Mouse (Mus musculus): ENCODE data around the gene Ildr1.

Gene Ildr1

DNA sequence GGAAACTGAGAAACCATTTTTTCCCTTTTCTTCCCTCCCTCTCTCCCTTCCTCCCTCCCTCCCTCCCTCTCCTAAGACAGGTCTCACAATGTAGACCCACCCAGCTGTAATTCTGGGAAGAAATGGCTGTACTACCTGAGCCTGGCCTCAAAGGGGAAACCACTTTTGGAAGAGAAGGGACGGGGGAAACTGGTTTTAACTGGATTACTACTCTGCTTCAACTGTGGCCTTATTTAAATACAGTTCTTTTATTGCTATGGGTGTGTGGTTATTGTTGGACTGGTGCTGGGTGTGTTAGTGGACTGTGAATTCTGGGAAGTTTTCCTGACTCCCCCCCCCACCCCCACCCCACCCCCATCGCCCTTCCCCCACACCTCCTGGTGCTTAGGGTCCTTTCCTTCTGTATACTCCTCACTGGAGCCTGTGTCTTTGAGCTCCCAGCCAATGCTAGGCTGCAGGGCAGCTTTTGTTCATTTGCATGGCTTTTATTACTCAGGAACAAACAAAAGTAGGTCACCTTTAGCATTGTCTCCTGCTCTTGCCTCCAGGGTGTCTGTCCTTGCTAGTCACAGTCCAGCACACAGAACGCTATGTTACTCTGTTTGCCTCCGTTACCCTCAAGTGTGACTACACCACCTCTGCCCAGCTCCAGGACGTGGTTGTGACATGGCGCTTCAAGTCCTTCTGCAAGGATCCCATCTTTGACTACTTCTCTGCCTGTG is 14.1 kb downstream of the Ildr1 start:
- DNase-seq (ENCODE audit: low spot score) = no peak

DNA sequence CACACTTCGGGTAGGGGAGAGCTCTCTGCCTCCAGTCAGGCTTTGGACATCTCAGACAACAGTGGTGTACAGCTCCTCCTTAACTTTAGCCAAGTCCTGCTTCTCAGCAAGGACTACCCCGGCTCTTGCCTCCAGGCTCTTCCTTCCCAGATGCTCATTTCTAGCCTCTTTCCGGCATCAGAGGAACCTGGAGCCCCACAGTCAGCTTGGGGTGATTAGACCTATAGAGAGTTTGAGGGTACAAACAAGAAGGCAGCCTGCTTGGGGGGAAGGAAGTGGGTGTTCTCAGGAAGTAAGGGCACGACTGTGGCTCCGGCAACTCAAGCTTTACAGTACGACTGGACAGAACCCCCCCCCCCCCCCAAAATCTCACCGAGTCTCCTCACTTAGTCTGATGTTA is 15.0 kb downstream of the Ildr1 start:
- no peak for DNase-seq (ENCODE audit: low spot score)

DNA sequence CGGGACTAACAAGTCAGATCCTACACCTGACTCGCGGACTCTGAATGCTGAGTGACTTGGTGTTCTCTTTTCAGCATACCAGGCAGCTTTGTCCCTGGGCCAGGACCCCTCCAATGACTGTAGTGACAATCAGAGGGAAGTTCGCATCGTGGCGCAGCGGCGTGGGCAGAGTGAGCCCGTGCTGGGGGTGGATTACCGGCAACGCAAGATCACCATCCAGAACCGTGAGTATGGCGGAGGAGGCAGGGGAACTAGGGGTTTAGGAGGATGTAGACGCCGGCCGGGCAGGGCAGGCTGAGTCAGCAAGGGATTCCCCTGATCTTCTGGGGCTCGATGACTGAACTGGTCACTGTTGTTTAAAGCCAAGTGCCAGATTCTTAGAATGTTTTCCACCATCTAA is 15.6 kb downstream of the Ildr1 start:
- peak; percentile 51 for DNase-seq (ENCODE audit: low spot score)

DNA sequence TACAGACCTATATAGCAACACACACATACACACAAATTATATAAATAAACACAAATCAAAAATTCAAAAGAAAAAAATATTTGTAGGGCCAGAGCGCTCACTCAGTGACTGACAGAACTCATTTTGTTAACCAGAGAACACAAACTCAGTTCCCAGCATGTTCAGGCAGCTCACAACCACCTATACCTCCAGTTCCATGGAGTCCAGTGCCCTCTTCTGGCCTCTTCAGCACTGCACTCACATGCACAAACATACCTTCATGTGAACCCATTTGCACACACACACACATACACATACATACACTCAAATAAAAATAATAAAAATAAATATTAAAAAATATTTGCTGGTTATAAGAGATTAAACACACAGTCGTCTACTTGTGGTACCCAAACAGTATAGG is 17.0 kb downstream of the Ildr1 start:
- no peak for DNase-seq (ENCODE audit: low spot score)

DNA sequence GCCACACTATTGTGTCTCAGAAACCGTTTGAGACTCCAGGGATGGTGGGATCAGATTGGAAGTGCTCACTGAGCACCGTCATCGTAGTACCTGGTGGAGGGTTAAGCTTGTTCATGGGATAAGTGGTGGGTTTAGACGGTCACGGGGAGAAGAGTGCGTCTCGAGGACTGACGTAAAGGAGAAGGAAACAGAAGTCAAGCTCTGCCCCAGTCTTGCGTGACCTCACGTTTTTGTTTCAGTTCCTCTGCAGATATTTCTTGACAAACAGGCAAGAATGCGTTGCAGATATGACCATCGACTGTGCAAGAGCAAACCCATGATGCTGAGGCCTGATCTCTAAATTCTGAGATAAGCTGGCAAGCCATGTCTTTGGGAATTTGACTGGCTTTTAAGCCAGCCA is 18.0 kb downstream of the Ildr1 start:
- DNase-seq (ENCODE audit: low spot score) = peak; percentile 48

DNA sequence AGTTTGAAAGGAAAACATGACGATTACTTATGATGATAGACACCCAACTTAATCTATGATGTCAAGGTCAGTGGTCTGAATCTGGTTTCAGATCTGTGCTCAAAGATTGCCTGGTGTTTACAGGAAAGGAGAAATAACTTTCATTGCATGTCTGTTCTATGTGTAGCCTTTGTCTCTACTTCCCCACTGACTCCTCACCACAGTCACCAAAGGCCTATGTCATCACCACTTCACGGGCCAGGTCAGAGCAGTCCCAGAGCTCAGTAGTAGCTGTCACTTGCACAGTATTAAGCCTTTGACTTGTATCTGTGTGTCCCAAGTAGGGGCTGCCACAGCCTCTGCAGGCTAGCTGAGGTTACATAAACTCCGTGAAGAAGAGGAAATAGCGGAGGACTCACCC is 23.7 kb downstream of the Ildr1 start:
- DNase-seq (ENCODE audit: low spot score) = no peak

DNA sequence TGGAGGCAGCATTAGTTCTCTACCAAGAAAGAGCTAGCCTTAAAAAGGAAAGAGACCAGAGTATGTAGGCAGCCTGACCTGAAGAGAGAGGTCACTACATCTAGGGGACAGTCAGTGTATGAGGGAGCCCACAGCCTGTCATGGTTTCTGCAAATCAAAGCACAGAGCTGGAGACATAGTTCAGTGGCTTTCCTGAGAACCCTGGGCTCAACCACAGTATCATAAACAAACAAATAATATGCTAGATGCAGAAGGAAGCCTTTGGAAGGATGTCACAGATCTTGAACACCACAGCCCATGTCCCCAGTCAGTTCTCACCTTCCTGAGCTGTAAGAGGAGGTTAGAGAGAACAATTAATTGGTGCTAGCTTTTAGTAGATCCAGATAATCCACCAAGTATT is 24.9 kb downstream of the Ildr1 start:
- DNase-seq (ENCODE audit: low spot score) = no peak

DNA sequence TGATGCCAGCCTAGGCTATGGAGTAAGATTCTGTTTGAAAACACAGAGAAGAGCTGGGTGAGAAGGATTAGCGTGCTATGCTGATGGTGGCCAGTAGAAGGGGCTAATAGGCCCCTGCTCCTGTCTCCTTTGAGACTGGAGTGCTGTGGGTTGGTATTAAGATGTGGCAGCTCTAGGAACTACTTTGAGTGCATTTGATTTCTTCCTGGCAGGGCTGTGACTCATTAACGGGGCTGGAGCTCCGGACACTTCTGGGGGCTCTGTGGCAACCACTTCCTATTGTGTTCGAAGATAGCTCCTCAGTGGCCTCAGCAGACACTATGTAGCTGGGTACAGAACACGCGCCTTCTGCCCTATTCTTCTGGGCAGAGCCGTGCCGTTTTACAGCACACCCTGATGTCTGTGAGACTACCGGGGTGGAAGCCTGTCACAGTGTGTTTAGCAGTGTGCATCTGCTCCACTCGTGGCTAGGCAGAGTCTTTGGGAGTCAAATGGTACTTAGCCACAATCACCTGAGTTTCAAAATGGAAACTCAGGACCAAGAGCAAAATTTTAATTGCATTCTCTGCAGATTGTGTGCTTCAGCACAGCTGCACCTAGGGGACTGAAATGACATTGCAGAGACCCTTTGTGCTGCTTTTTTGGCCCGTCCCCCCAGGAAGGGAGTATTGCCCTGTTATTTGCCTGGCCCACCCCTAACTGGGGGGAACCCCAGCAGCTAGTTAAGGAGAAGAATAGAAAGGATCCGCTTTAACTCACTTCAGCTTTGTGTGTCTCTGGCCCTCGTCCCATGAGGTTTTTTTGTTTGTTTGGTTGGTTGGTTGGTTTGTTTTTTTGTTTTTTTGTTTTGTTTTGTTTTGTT is 26.6 kb downstream of the Ildr1 start:
- no peak for DNase-seq (ENCODE audit: low spot score)

DNA sequence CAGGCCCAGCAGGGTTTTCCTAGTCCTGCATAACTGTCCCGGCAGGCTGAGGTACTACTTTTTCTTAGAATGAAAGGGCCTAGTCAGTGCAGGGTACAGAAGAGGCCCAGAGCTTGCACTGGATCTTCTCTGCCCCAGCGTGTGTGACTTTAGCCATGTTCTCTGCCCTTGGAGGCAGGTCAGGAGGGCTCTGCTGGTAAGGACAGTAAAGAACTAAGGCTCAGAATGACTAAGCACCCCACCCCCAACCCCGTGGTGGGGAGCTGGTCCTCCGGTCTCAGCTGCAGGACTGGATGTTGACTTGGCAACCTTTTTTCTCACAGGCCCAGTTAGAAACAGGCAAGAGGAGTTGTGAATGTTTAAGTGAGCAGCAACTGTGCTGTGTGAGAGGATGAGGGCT is 29.0 kb downstream of the Ildr1 start:
- no peak for DNase-seq (ENCODE audit: low spot score)

DNA sequence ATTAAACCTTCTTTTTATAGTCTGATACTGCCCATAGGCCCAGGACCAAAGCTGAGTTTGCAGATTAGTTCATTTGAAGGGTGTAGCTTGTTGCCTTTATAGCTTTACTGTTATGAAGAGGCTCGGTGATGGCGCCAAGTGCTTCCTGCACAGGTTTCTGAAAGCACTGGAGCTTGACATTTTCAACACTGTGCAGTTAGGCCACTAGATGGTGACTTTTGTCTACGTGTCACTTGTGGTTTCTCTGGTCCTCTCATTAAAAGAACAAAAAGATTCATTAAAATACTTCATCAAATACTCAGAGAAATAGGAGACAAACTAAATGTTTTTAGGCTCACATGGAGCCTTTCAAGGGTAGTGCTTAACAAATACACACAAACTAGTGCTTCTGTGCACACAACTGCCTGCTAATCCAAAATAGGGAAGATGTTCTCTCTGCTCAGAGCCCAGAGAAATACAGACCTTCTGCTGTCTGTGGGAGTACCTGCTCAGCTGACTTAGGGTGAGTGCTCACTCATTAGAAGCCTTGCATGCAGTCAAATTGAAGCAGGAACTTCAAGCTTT is 30.2 kb downstream of the Ildr1 start:
- DNase-seq (ENCODE audit: low spot score) = no peak

DNA sequence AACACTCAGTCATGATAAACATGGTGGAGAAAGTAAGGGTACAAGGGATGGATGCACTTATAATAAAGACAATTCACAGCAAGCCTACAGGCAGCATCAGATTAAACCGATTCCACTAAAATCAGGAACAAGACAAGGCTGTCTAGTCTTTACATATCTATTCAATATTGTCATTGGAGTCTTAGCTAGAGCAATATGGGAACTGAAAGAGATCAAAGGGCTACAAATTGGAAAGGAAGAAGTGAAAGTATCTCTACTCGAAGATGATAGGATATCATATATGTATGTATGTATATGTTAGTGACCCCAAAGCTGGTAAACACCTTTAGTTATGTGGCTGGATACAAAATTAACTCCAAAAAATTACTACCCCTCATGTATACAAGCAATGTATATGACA is 35.2 kb downstream of the Ildr1 start:
- DNase-seq (ENCODE audit: low spot score) = no peak

DNA sequence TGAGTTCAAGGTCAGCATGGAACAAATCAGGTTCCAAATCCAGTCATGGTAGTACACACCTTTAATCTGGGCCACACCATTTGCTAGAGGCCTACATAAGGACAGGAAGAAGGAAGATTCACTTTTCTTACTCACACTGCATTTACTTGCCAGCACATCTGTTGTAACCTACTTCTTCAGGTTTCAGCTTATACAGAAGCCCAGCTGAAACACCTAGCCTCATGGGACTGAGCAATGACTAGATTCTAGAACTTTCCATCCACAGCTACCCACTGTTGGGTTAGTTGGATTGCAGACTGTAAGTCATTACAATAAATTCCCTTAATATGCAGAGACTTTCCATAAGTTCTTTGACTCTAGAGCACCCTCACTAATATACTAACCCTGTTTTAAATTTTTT is 38.8 kb downstream of the Ildr1 start:
- no peak for DNase-seq (ENCODE audit: low spot score)

DNA sequence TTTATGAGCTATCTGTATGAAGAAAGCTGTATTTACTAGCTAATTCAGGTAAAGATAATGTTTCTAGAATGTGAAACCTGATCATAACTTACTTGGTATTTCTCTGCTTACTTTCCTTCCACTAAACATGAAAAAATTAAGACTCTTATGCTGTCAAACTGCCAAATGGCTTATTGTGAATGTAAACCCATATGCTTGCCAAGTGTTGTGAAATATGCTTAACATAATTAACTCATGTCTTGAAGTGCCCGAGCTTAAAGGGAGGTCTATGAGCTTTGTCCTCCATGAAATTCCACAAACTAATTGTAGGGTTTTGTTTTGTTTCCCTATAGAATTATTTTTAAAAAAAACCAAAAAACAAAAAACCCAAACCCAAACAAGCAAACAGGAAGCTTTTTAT is 40.0 kb downstream of the Ildr1 start:
- no peak for DNase-seq (ENCODE audit: low spot score)

DNA sequence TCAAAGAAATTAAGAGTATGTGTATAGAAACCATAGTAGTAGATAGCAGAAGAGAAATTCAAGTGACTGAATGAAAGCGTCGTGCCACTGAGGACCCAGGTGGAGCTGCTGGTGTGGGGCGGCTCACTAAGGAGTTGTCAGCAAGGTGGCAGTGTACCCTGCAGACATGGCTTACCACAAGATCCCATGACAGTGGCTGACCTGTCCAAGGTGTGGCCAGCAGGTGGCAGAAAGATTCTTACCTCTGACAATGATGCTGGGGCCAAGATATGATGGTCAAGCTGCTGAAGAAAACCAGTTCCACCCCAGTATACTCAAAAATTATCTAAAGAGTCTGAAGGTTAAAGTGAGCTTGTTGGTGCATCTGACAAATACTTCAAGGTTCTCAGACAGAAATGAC is 41.6 kb downstream of the Ildr1 start:
- no peak for DNase-seq (ENCODE audit: low spot score)

DNA sequence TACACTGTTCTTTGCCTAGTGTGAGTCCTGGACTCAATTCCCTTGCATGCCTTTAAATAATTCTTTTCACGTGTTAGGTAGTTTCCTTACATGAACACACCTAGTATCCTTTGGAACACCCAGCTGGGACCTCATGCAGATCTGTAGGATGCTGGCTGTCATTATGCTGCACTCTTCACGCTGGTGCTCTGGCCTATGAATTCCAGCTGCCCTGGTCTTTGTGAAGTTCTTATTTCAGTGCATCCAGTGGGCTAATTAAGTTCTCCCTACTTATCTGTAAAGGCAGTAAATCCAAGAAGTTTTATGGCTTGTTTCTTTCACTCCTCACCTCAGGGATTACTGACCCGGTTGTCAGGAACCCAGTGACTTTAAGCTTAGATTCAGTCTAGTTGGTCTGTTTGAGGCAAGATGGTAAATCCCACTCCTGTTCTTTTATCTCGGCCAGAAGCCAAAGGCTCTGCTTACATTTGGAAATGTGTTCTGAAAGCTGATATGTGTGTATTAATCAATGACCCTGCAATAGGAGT is 45.7 kb downstream of the Ildr1 start:
- DNase-seq (ENCODE audit: low spot score) = no peak

DNA sequence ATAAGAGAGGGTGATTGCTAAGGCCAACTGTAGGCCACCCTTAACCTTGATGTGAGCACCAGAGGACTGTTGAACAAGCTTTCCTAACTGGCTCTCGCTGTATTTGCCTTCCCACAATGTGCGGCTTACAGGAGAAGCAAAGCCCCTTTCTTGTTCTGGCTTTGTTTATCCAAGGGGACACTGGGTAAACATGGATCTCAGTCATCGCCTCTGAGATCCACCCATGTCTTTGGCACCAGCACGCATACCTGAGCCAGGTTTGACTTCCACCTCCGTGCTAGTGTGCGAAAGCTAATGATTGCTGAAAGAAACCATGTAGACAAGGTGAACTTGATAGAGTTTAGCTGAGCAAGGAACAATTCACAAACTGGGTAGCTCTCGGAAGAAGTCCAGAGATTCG is 49.8 kb downstream of the Ildr1 start:
- DNase-seq (ENCODE audit: low spot score) = no peak

DNA sequence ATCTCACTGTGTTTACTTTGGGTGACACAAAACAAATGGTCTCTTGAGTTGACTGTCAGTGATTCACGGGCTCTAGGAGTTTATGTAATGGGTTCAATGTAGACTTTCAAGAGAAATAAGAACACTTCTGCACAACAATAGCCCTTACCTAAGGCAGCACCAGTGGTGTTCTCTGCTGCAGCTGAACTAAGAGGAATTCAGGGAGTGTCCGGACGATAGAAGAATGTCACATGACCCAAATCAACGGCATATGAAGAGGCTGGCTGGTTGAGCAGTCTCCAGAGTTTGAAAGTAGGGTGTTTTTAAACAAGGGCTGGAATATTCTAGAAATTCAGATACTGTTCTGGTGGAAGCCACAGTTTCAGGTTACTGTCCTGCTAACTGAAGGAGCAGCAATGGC is 53.3 kb downstream of the Ildr1 start:
- DNase-seq (ENCODE audit: low spot score) = no peak

DNA sequence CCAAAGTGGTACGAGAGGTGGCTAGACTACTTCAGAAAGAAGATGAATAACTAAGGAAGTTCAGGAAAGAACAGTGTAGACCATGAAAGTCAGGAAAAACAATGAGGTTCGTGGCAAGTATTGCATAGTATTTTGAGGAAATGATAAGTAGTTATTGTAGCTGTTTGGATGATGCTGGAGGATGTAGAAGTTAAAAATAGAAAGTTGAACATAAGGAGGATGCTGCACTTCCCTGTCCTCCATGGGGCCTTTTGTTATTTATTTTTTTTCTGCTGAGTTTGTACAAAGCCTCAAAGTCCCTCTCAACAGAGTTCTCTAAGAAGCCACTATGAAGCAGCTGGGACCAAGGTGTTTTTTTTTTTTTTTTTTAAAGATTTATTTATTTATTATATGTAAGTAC is 54.0 kb downstream of the Ildr1 start:
- DNase-seq (ENCODE audit: low spot score) = no peak

DNA sequence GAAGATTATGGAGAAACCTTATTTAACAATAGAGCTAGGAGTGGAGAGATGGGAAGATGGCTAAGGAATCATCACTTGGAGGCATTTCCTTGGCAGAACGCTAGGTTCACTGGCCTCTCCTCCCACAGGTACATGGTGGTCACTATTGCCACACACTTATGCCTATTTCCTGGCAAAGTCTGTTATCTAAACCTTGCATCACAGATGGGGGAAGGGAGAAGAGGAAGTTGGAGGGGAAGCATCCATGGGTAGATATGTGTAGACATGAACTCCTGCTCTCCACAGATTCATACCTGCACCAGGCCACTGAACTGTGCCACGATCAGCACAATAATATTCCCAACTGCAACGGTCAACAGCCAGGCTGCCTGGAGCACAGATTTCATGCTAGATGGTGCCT is 58.2 kb downstream of the Ildr1 start:
- DNase-seq (ENCODE audit: low spot score) = no peak

DNA sequence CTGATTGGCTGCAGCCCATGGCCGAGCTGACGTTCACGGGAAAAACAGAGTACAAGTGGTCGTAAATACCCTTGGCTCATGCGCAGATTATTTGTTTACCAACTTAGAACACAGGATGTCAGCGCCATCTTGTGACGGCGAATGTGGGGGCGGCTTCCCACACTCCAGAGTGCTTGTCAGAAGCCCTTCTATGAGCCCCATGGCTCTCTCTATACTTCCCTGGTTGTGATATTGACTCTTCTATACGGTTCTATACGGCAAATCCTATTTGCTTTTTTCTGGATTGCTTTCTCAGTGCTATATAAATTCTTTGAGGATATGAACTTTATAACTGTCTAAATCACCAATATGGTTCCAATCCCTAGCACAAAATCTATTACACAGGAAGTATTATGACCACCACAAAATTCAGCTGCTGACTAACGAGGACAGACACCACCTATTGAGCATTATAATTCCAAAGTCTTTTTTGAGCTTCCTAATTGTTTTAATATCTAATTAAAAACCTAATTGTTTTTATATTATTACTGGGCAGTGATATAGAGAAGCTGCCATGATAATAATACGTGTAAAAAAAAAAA is 76.5 kb downstream of the Ildr1 start:
- DNase-seq (ENCODE audit: low spot score) = peak; percentile 40

DNA sequence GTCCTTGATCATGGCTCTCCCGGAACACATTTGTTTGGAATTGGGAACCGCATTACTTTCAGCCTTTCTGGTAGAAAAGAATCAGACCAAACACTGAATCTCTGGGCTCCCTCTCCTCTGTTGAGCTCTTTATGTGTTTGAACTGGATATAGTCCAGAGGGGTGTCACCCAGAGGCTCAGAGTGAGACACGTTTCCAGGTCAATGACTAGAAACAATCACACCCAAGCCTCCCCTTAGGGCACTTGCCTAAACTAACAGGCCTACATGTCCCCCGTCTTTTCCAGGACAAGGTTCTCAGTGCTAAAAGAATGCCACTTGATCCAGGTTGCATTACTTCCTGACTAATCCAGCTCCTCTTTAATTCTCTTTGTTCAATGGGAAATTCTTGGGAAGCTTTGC is 77.1 kb downstream of the Ildr1 start:
- no peak for DNase-seq (ENCODE audit: low spot score)

DNA sequence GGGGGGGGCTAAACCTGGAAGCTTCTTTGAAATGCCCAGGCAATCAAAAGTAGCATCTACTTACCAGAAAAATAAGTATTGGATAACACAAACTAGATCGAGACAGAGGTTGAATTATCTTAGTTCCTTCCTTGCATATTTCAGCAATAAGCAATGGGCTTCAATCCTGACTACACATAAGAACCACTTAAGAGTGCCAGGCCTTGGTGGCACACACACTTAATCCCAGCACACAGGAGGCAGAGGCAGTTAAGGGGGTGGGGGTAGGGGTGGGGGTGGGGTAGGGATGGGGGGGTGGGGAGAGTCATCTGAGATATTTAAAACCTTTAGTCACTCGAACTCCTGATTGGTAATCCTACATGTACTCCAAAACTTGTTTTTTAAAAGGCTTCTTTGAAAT is 77.5 kb downstream of the Ildr1 start:
- DNase-seq (ENCODE audit: low spot score) = no peak

DNA sequence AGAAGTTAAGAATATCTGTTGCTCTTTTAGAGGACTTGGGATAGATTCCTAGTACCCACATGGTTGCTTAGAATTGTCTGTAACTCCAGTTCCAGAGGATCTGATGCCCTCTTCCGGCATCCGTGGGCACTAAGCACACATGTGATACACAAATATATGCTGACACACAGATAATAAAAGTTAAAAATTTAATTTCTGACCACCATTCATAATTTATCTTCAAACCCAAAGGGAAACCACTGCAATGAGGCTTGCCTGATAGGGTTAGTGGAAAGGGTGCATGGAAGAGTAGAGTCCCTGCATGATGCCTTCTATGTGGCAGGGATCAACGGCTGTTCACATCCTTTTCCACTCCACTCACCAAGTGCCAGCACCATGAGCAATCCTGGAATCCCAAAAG is 77.9 kb downstream of the Ildr1 start:
- no peak for DNase-seq (ENCODE audit: low spot score)
